Comparison of ENCODE assay signal across 8 mouse cellular contexts in the genomic region with DNA sequence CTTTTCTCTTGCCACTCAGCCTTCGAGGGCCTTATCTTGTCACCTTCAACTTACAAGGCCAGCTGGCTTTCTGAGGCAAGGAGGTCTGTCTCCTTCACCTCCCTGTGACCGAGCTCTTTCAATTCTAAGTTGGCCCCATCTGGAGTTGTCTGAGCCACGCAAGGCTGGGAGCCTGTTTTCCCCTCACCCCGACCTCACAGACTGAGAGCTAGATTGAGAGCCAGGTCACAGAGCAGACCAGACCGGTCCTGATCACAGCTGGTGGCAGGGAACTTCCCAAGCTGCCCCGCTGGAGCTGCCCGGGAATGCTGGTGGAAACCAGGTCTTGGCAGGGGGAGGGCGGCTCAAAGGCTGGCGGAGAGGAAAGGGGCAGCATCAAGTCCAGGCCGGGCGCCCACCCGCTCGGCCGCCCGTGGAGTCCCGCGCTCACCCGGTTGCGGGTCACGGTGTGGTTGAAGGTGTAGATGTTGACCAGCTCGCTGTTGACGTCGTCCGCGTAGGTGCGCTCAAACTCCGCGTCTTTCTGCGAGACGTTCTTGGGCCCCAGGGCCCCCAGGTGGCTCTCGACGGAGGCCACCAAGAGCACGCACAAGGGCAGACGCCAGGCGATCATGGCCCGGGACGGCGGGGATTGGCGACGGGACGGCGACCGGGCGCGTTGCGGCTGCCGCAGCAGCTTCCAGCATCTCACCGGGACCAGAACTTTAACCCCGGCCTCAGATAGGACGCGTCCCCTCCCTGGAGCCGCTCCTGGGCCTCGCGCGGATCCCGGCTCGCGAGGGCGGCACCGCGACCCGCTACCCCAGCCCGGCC. TPM values are rescaled to one million over a fixed set of nuclear protein-coding genes. Genes with fewer than 3 reads are reported as not detected.
A peak's percentile ranks its signal among the peaks of the same experiment; 100 is the strongest.
DNase-seq lines count a peak whose midpoint lies in the region; ATAC-seq and TF ChIP-seq lines count a peak whose summit lies in the region.

No protein-coding gene starts in this region.

- no peaks in the 10 kb centered on the region for H3K4me1 ChIP-seq in embryonic facial prominence, embryonic 11.5 days (ENCODE audit: control insufficient read depth, insufficient read depth, low read length)
- H3K4me1 ChIP-seq in kidney, embryonic 14.5 days (ENCODE audit: control insufficient read depth, insufficient read depth, low read length): peaks cover 12% of the 10 kb centered on the region; the same call in 1 of the 2 replicates
- peaks cover 10% of the 10 kb centered on the region for H3K4me1 ChIP-seq in lung, adult 2 months (ENCODE audit: control insufficient read depth, insufficient read depth, low read length)
- H3K4me1 ChIP-seq in neural tube, embryonic 15.5 days: peaks cover 52% of the 10 kb centered on the region

- WGBS in embryonic facial prominence, embryonic 11.5 days: under 1% methylated on average over 58 of the region's 63 CpGs
- under 1% methylated on average over 63 of the region's 63 CpGs for WGBS in kidney, embryonic 14.5 days
- WGBS in lung, adult 2 months: under 1% methylated on average over 62 of the region's 63 CpGs
- WGBS in neural tube, embryonic 15.5 days: 1% methylated on average over 51 of the region's 63 CpGs

- peak overlapping the region; percentile 84 for H3K4me2 ChIP-seq in embryonic facial prominence, embryonic 11.5 days (ENCODE audit: low read depth, low read length)
- peak overlapping the region; percentile 87 for H3K4me2 ChIP-seq in kidney, embryonic 14.5 days (replicated peaks; ENCODE audit: low read depth, low read length)
- H3K4me2 ChIP-seq in neural tube, embryonic 15.5 days: peak overlapping the region; percentile 94

- no peaks in the 10 kb centered on the region for H3K9me3 ChIP-seq in embryonic facial prominence, embryonic 11.5 days (replicated peaks; ENCODE audit: control insufficient read depth, low read length)
- H3K9me3 ChIP-seq in kidney, embryonic 14.5 days (ENCODE audit: control insufficient read depth, low read length): no peaks in the 10 kb centered on the region
- no peaks in the 10 kb centered on the region for H3K9me3 ChIP-seq in neural tube, embryonic 15.5 days (replicated peaks)

- no peaks in the 10 kb centered on the region for H3K27me3 ChIP-seq in embryonic facial prominence, embryonic 11.5 days (ENCODE audit: control insufficient read depth, insufficient read depth, low read length)
- no peaks in the 10 kb centered on the region for H3K27me3 ChIP-seq in kidney, embryonic 14.5 days (ENCODE audit: control insufficient read depth, insufficient read depth, low read length)
- no peaks in the 10 kb centered on the region for H3K27me3 ChIP-seq in neural tube, embryonic 15.5 days (replicated peaks)

- peak; percentile 64; the same call in 1 of the 2 replicates for ATAC-seq in embryonic facial prominence, embryonic 11.5 days (replicated peaks; ENCODE audit: insufficient number of reproducible peaks, low FRiP score, low TSS enrichment, low read depth)
- peak; percentile 73 for ATAC-seq in kidney, embryonic 14.5 days (ENCODE audit: low FRiP score, low TSS enrichment)
- ATAC-seq in neural tube, embryonic 15.5 days (ENCODE audit: low FRiP score): peak; percentile 55

- no peak for TF ChIP-seq CTCF in lung, adult 2 months (IDR thresholded peaks at IDR 0.05; ENCODE audit: insufficient read depth, low read length)

- H3K27ac ChIP-seq in embryonic facial prominence, embryonic 11.5 days (replicated peaks; ENCODE audit: low read depth, low read length): peak overlapping the region; percentile 73
- H3K27ac ChIP-seq in kidney, embryonic 14.5 days (ENCODE audit: low read depth, low read length): peak overlapping the region; percentile 82
- H3K27ac ChIP-seq in neural tube, embryonic 15.5 days (replicated peaks): peak overlapping the region; percentile 90

- H3K36me3 ChIP-seq in embryonic facial prominence, embryonic 11.5 days (replicated peaks; ENCODE audit: control insufficient read depth, insufficient read depth, low read depth, low read length): no peaks in the 10 kb centered on the region
- peaks cover 29% of the 10 kb centered on the region for H3K36me3 ChIP-seq in kidney, embryonic 14.5 days (ENCODE audit: control insufficient read depth, insufficient read depth, low read length)
- peaks cover 28% of the 10 kb centered on the region for H3K36me3 ChIP-seq in neural tube, embryonic 15.5 days

- DNase-seq in CD8-positive naive resting alpha-beta T cell, adult 2 months (ENCODE audit: low read depth in 2 of 2, low spot score in 2 of 2): peak; percentile 45 to 46
- peak; percentile 51 to 64 for DNase-seq in adrenal gland, adult 18-20 months (ENCODE audit: low spot score in 2 of 2)
- DNase-seq in embryonic facial prominence, embryonic 11.5 days (ENCODE audit: low spot score): peak; percentile 52
- DNase-seq in heart, adult 8-10 months (ENCODE audit: low spot score): peak; percentile 35
- DNase-seq in lung, adult 2 months: peak; percentile 67
- peak; percentile 68 for DNase-seq in thymus, postnatal 4 days

- 0 out of 2 replicates have a peak, but pooled peaks have one; percentile 25 for TF ChIP-seq POLR2A in lung, adult 2 months (IDR thresholded peaks at IDR 0.05; ENCODE audit: borderline replicate concordance, extremely low read depth, low read depth, low read length)

- H3K9ac ChIP-seq in embryonic facial prominence, embryonic 11.5 days (replicated peaks; ENCODE audit: low read length): peak overlapping the region; percentile 88
- peak overlapping the region; percentile 91 for H3K9ac ChIP-seq in kidney, embryonic 14.5 days (ENCODE audit: low read depth, low read length)
- peak overlapping the region; percentile 96 for H3K9ac ChIP-seq in neural tube, embryonic 15.5 days (replicated peaks)

- peak overlapping the region; percentile 91 for H3K4me3 ChIP-seq in embryonic facial prominence, embryonic 11.5 days (ENCODE audit: low read depth, low read length)
- H3K4me3 ChIP-seq in kidney, embryonic 14.5 days (ENCODE audit: low read length): peak overlapping the region; percentile 86
- peak overlapping the region; percentile 75 for H3K4me3 ChIP-seq in lung, adult 2 months (replicated peaks; ENCODE audit: extremely low read depth, low read depth, low read length)
- H3K4me3 ChIP-seq in neural tube, embryonic 15.5 days (replicated peaks): peak overlapping the region; percentile 90

RNA-seq across cellular contexts. Expression of a gene that starts 0.6 kb away (rescaled TPM):
- 100 to 1,000 TPM; 119 to 265 TPM for total RNA-seq in adrenal gland, adult 18-20 months (2021)
- polyA plus RNA-seq in embryonic facial prominence, embryonic 11.5 days (2014; fragmentation: Nextera tagmentation; extraction: Ambion mirVana): 23.6 and 23.8 TPM in 2 replicates
- 10 to 100 TPM; 62.1 to 77.4 (median 69.0) TPM for total RNA-seq in heart, adult 8-10 months (2022)
- polyA plus RNA-seq in kidney, embryonic 14.5 days (2014; fragmentation: Nextera tagmentation; extraction: Ambion mirVana): 26.8 and 42.3 TPM in 2 replicates
- polyA plus RNA-seq in lung, adult 2 months (2012; rRNA removed): 357 and 550 TPM in 2 replicates
- 49.2 and 55.1 TPM in 2 replicates for polyA plus RNA-seq in neural tube, embryonic 15.5 days (2015; fragmentation: Nextera tagmentation; extraction: Ambion mirVana)

RNA-seq across cellular contexts. Expression of a gene that starts 18.6 kb away (rescaled TPM):
- 100 to 1,000 TPM in 1 of 2 experiments, 10 to 100 TPM in 1; 92.8 to 152 TPM for total RNA-seq in adrenal gland, adult 18-20 months (2021)
- 14.1 and 16.3 TPM in 2 replicates for polyA plus RNA-seq in embryonic facial prominence, embryonic 11.5 days (2014; fragmentation: Nextera tagmentation; extraction: Ambion mirVana)
- 10 to 100 TPM; 33.4 to 69.1 (median 50.0) TPM for total RNA-seq in heart, adult 8-10 months (2022)
- polyA plus RNA-seq in kidney, embryonic 14.5 days (2014; fragmentation: Nextera tagmentation; extraction: Ambion mirVana): 31.5 and 35.9 TPM in 2 replicates
- polyA plus RNA-seq in lung, adult 2 months (2012; rRNA removed): 226 and 279 TPM in 2 replicates
- polyA plus RNA-seq in neural tube, embryonic 15.5 days (2015; fragmentation: Nextera tagmentation; extraction: Ambion mirVana): 8.5 and 44.8 TPM in 2 replicates

RNA-seq across cellular contexts. Expression of a gene that starts 47.8 kb away (rescaled TPM):
- 10 to 100 TPM; 35.6 to 39.4 TPM for total RNA-seq in adrenal gland, adult 18-20 months (2021)
- 53.1 and 54.4 TPM in 2 replicates for polyA plus RNA-seq in embryonic facial prominence, embryonic 11.5 days (2014; fragmentation: Nextera tagmentation; extraction: Ambion mirVana)
- total RNA-seq in heart, adult 8-10 months (2022): 10 to 100 TPM; 32.6 to 36.7 (median 34.0) TPM
- polyA plus RNA-seq in kidney, embryonic 14.5 days (2014; fragmentation: Nextera tagmentation; extraction: Ambion mirVana): 54.0 and 74.3 TPM in 2 replicates
- polyA plus RNA-seq in lung, adult 2 months (2012; rRNA removed): 12.3 and 16.3 TPM in 2 replicates
- 77.0 and 83.6 TPM in 2 replicates for polyA plus RNA-seq in neural tube, embryonic 15.5 days (2015; fragmentation: Nextera tagmentation; extraction: Ambion mirVana)

RNA-seq across cellular contexts. Expression of a gene that starts 48.2 kb away (rescaled TPM):
- total RNA-seq in adrenal gland, adult 18-20 months (2021): 10 to 100 TPM; 26.2 to 27.0 TPM
- 9.6 and 13.2 TPM in 2 replicates for polyA plus RNA-seq in embryonic facial prominence, embryonic 11.5 days (2014; fragmentation: Nextera tagmentation; extraction: Ambion mirVana)
- total RNA-seq in heart, adult 8-10 months (2022): 10 to 100 TPM; 12.9 to 15.7 (median 14.6) TPM
- polyA plus RNA-seq in kidney, embryonic 14.5 days (2014; fragmentation: Nextera tagmentation; extraction: Ambion mirVana): 7.8 and 16.2 TPM in 2 replicates
- polyA plus RNA-seq in lung, adult 2 months (2012; rRNA removed): 29.0 and 33.4 TPM in 2 replicates
- 25.0 and 25.8 TPM in 2 replicates for polyA plus RNA-seq in neural tube, embryonic 15.5 days (2015; fragmentation: Nextera tagmentation; extraction: Ambion mirVana)

RNA-seq across cellular contexts. Expression of a gene that starts 58.0 kb away (rescaled TPM):
- 100 to 1,000 TPM; 149 to 164 TPM for total RNA-seq in adrenal gland, adult 18-20 months (2021)
- polyA plus RNA-seq in embryonic facial prominence, embryonic 11.5 days (2014; fragmentation: Nextera tagmentation; extraction: Ambion mirVana): 227 and 229 TPM in 2 replicates
- total RNA-seq in heart, adult 8-10 months (2022): 10 to 100 TPM; 44.4 to 54.1 (median 49.2) TPM
- 125 and 177 TPM in 2 replicates for polyA plus RNA-seq in kidney, embryonic 14.5 days (2014; fragmentation: Nextera tagmentation; extraction: Ambion mirVana)
- 22.0 and 24.9 TPM in 2 replicates for polyA plus RNA-seq in lung, adult 2 months (2012; rRNA removed)
- polyA plus RNA-seq in neural tube, embryonic 15.5 days (2015; fragmentation: Nextera tagmentation; extraction: Ambion mirVana): 250 and 251 TPM in 2 replicates

Comparison
In these comparisons a context has a peak if more than half of its experiments do, and no peak if none do; other contexts are left out.
1. Peak in every context shown above with its lines: DNase-seq, ATAC-seq, H3K4me3 ChIP-seq and H3K27ac ChIP-seq.